Mouse (Mus musculus) adipocyte (in vitro differentiated cells): ENCODE measurements around the gene Amz2.

Experiments
- DNase-seq: peaks from one replicate; pipeline ENCODE4 v3.0.0-alpha.2; 2016; ENCODE audit warnings: low spot score

The Amz2 gene

GRCm38 (mm10) chr11:109425392-109426271 lies at the start of gene Amz2:
Gene Amz2, plus strand, starts transcription at chr11:109425946.
- DNase-seq = peak; percentile 99

- no peak for DNase-seq
Observed at GRCm38 (mm10) chr11:109376484-109377143, 49.1 kb upstream of the Amz2 start.

DNA sequence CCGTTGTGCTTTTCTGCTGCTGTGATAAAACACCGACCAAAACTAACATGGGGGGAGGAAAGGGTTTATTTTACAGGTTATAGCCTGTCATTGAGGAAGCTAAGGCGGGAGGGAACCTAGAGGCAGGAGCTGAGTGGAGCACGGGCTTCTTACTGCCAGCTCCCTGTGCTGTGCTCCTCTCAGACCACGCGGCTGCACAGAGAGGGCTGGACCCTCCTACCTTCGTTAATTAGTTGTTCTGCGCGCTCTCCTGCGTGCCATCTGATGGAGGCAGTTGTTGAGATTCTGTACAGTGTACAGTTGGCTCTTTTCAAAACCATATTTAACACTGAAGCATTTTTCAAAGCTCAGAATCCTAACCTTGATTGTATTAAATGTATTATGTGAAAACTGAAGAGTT lies 48.3 kb upstream of the Amz2 start:
- DNase-seq = no peak

DNA sequence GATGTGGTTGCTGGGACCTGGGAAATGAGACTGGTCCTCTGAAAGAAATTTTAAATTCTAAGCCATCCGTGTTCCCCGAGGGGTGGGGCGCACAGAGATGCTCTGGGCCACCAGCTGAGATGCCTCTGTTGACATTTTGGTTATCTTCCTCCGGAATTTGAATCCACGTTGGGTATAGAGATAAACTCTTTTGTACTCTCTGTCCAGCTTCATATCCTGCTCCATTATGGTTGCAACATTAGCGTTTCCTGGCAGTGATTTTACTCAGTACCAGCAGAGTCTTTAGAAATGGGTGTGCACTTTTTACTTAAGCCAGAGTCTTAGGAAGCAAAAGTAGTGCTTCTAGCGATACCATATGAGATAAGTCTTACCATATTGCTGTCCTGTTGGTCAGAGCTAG lies 47.7 kb upstream of the Amz2 start:
- no peak for DNase-seq

- no peak for DNase-seq
Observed at GRCm38 (mm10) chr11:109380662-109381061, 45.1 kb upstream of the Amz2 start.

DNA sequence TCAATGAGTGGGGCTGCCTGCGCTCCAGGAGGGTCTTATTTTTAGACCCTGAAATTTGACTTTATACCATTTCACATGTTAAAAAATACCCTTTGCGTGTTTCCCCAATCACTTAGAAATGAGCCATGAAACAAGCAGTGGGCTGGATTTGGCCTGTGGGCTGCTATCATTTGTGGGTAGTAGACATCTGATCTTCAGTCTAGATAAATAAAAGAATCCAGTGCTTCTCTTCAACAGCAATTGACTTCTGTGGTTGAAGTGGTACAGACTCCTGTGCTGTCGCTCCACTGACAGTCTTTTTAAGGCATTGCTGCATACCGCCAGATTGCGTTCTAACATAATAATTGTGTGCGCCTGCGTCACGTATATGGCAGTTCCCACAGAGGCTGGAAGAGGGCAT lies 40.5 kb upstream of the Amz2 start:
- no peak for DNase-seq

- DNase-seq = no peak
Observed at GRCm38 (mm10) chr11:109389046-109389445, 36.7 kb upstream of the Amz2 start.

DNA sequence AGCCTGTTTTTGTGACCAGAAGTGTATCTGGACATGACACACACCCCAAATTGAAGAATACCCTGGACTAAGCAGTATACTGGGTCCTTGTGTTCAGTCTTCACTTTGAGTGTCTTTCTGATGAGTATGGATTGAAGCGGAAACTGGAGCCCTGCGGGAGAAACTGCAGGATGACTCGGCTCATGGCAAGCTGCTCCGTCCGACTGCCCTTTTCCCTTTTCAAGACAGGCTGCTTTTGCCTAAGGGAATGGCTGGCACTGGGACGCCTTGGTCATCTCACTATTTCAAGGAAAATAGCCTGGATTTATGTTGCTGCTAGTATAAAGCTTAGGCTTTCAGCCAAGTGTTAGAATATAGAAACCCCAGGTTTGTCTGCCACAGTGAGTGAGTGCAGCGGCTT lies 34.5 kb upstream of the Amz2 start:
- no peak for DNase-seq

DNA sequence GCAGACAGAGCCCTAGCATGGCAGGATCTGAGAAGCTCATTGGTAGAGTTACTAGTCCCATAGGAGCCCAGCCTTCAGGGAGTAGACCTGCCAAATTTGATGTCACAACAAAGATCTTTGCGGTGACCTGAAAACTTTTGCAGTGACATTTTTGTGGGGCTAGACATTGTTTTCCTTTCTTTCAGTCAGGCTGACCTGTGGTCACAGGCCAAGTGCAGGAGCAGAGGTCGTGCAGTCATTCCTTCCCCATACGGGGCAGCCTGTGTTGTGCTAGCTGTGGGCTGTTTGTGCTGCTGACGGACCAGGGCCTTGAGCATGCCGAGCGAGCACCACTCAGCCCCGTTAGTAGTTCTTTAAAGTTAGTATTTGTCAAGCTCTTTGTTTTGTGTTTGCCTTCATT lies 34.0 kb upstream of the Amz2 start:
- peak; percentile 39 for DNase-seq

GRCm38 (mm10) chr11:109392601-109393000 lies 33.1 kb upstream of the Amz2 start:
- no peak for DNase-seq

DNA sequence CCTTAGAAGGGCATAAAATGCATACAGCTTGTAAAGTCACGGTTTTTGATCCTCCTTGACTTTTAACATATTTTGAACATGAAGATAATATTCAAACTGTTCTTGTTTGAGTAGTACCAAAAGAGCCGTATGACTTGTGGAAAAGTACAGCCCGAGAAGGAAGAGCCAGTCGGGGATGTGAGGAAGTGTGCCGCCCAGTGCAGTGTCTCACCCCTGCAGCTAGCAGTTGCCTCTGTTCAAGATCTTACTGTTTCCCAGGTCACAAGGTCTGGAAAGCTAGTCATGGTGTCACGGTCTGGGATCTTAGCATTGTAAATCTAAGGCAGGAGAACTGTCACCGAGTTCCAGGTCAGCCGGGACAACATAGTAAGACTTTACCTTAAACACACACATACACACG lies 31.0 kb upstream of the Amz2 start:
- no peak for DNase-seq

DNA sequence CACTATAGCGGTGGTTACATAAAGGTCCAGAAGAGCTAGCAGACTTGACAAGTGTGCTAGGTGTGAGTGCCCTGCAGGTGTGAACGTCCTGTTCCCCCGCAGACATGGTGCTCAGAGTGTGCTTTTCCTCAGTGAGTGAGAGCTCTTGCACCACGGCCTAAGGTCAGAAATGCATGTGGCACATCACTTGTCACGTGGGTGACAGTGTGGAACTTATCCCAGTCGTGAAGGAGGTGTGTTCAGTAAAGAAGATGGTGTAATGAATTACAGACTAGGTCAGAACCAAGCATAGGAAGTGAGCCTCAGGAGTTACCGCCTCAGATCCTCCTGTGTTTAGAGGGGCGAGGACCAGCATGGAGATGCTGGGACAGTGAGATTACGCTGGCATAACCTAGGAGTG lies 30.5 kb upstream of the Amz2 start:
- no peak for DNase-seq

GRCm38 (mm10) chr11:109406431-109406830 lies 19.3 kb upstream of the Amz2 start:
- no peak for DNase-seq

GRCm38 (mm10) chr11:109410197-109410980 lies 15.4 kb upstream of the Amz2 start:
- DNase-seq = no peak

GRCm38 (mm10) chr11:109413617-109414016 lies 12.1 kb upstream of the Amz2 start, which contains the start of gene 9930022D16Rik:
Gene 9930022D16Rik, plus strand, starts transcription at chr11:109413917.
- no peak for DNase-seq

DNA sequence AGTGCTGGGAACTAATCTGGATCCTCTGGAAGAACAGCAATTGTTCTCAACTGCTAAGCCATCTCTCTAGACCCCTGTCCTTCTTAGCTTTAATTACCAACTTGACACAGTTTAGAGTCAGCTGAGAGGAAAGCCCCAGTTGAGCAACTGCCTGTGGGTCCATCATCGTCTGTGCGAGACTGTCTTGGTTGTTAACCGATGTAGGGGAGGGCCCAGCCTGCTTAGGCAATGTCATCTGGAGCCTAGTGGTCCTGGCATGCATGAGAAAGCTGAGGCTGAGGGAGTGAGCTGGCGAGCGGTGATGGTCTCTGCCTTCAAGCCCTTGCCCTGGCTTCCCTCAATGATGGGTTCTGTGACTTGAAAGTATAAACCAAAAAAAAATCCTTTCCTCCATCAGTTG lies 10.9 kb upstream of the Amz2 start:
- DNase-seq = no peak

- no peak for DNase-seq
Observed at GRCm38 (mm10) chr11:109416709-109417420, 8.9 kb upstream of the Amz2 start.

DNA sequence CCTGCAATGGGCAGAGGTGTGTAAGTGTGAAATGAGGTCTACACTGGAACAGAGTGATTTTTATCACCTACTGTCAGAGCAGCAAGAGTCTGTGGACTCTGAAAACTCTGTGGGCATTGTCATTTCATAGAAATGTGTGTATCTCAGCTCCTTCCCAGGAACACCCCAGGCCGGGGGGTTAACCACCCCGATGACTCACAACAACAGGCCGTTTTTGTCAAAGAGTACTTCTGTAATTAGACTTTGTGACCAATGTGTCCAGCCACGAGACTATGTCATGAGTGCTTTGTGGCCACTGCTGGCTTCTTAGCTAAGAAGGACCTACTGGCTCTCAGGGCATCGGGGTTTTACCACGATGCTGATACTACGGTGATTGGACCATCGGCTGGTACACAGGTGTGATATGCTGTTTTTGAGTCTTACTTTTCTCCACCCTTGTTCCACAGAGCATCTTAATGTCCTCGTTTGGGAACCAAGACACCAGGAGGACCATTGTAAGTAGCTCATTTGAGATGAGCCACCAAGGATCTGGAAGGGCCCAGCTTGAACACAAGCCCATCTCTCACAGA lies 8.2 kb upstream of the Amz2 start:
- no peak for DNase-seq

GRCm38 (mm10) chr11:109419461-109419860 lies 6.3 kb upstream of the Amz2 start:
- DNase-seq = no peak

DNA sequence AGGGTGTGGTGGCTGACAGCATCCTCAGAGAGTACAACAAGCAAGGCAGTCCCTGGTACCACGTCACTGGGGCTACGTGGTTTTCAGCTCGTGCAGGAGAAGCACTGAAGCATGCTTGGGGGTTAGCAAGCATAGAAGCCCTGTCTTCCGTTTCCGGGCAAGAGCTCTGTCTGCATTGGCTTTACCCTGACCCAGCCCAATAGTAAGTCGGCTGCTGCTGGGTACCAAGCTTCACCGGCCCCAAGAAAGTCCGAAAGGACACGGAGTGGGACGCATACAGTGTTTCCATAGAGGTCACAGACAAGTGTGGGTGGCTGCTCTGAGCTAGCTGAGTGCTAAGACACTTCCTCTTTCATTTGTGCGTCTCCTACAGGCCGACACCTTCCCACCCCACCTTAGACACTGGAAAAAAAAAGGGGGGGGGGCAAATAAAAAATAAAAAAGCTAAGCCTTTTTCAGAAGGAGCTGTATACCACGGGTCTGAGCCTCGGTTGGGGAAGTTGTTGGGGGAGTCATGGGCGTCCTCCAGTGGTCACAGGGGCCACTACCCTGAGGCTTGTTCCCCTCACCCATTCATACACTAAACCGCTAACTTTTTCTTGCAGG lies 5.7 kb upstream of the Amz2 start:
- DNase-seq = no peak

DNA sequence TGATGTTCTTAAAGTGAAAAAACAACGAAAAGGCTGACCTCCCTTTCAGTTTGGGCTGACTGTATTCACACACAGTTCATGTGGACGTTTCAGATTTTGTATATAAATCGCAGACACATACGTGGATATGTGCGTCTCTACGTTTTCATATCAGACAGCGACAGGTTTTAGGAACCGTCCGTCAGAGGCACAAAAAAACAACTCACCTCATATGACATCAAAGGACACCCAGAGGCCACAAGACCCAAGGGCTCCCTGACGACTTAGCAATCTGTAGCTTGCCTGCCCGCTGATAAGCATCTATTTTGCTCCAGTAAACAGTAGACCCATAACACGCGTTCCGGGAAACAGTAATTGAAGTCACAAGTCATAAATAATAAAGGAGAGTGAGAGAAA lies 5.2 kb upstream of the Amz2 start:
- DNase-seq = no peak
